Mouse (Mus musculus): Measurements from ENCODE around the gene Ntpcr.

- TF ChIP-seq CTCF (IDR thresholded peaks at IDR 0.05; ENCODE audit: insufficient read depth, low read depth, low read length) = no peak
- no peak for TF ChIP-seq POLR2A (IDR thresholded peaks at IDR 0.05; ENCODE audit: insufficient read depth, low read depth, low read length)
Measured at GRCm38 (mm10) chr8:125695951-125696350, 33.8 kb upstream of the Ntpcr start.
